Mouse (Mus musculus): ENCODE results near the gene Fibp. TPM values are rescaled to one million over a fixed set of nuclear protein-coding genes. Genes with fewer than 3 reads are reported as not detected.
A peak's percentile ranks its signal among the peaks of the same experiment; 100 is the strongest.
"Not testable (repeated sequence)": the region's sequence is repeated elsewhere in the genome, so short reads cannot be mapped to it uniquely, and the experiment has no call there.

Gene Fibp
- polyA plus RNA-seq, 1 experiment from 2014 or later = 85.4 TPM

DNA sequence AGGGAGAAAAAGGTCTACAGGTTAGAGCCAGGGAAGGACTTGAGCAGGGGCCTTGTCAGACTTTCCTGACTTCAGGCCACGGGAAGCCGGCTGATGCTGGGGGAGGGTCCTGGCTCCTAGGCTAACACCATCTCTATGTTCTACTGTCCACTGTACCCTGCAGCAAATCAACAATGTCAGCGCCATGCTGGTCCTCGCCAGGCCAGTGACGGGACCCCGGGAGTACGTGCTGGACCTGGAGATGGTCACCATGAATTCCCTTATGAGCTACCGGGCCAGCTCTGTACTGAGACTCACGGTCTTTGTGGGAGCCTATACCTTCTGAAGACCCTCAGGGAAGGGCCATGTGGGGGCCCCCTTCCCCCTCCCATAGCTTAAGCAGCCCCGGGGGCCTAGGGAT, 21.0 kb downstream of the Fibp start:
- H3K27ac ChIP-seq (ENCODE audit: poor library complexity, severe bottlenecking) = no peak overlapping the region
- no peak overlapping the region for H3K4me3 ChIP-seq
- H3K36me3 ChIP-seq = peaks cover 89% of the 10 kb centered on the region
- no peak overlapping the region for H3K9ac ChIP-seq
- no peaks in the 10 kb centered on the region for H3K27me3 ChIP-seq (replicated peaks)
- H3K4me1 ChIP-seq (replicated peaks) = peaks cover 10% of the 10 kb centered on the region
- H3K9me3 ChIP-seq (replicated peaks) = no peaks in the 10 kb centered on the region
- no peak overlapping the region for H3K4me2 ChIP-seq
- no peak for ATAC-seq (ENCODE audit: insufficient number of reproducible peaks, low FRiP score)
- 85% methylated on average over 10 of the region's 10 CpGs for WGBS

DNA sequence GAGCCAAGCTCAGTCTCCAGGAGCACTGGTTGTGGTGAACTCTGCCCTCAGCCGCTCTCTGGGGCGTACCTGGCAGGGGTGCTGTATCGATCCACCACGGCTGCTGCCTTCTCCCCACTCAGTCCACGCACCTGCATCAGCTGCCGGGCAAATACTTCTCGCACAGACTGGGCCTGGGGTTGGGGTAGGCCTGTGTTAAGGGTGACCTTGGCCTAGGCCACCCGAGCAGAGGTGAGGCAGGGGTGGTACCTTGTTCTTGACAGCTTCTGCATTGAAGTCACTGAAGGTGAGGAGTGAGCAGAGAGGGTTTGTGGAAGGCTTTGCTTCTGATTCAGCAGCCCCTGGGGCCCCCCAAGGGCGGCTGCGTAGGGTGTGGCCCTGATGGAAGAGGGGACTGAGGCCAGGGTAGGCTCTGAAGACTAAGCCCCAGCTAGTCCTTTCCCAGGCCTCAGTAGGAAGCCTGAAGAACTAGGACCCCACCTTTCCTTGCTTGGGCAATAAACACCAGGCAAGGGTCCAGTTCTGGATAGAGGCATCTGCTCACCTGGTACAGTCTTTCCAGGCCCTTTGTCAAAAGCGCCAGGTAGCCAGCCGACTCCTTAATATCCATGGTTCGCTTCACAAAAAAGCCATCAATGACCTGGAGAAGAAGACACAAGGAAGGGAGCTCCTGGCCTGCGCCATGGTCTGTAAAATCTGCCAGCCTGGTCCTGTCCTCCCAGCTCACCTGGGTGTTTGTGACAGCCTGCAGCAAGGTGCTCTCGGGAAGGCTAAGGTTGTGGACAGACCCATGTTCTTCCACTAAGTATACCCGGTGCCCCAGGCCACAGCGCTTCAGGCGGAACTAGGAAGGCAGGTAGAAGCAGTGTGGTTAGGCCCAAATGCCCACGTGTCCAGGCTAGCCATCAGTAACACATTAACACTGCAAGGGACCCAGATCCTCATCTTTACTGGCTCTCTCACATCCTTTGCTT, 23.3 kb downstream of the Fibp start:
- Histone ChIP-seq H3K27ac (ENCODE audit: poor library complexity, severe bottlenecking) (no peak overlapping the region), H3K4me1 (replicated peaks) (peaks cover 17% of the 10 kb centered on the region), H3K36me3 (peaks cover 77% of the 10 kb centered on the region), H3K27me3 (replicated peaks) (no peaks in the 10 kb centered on the region), H3K9me3 (replicated peaks) (no peaks in the 10 kb centered on the region), H3K4me3 (no peak overlapping the region), H3K4me2 (no peak overlapping the region), H3K9ac (0 out of 2 replicates have a peak overlapping the region, but pooled peaks have one; percentile 4)
- no peak for ATAC-seq (ENCODE audit: insufficient number of reproducible peaks, low FRiP score)
- WGBS = 88% methylated on average over 19 of the region's 19 CpGs

DNA sequence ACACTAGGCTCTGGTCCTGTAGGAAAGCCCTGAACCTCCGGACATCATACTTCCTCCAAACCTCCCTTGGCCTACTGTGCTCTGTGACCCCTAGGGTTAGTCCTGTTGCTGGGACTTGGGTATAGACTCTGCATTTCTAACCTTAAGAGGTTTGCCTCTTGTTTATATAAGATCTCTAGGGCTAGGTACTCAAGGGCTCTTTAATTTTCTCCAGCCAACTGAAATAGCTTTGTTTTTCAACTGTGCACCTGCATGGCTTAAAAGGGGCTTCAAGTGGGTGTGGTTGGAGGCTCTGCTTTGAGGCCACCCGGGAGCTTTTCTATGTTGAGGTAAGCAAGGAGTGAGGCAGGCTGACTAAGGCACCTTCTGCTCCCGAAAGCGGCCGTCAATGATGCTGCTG, 24.1 kb downstream of the Fibp start:
- peaks cover 17% of the 10 kb centered on the region for H3K4me1 ChIP-seq (replicated peaks)
- no peaks in the 10 kb centered on the region for H3K27me3 ChIP-seq (replicated peaks)
- WGBS = 85% methylated on average over 5 of the region's 5 CpGs
- no peak overlapping the region for H3K27ac ChIP-seq (ENCODE audit: poor library complexity, severe bottlenecking)
- H3K4me3 ChIP-seq = no peak overlapping the region
- no peak overlapping the region for H3K4me2 ChIP-seq
- H3K9ac ChIP-seq = 0 out of 2 replicates have a peak overlapping the region, but pooled peaks have one; percentile 4
- no peak for ATAC-seq (ENCODE audit: insufficient number of reproducible peaks, low FRiP score)
- no peaks in the 10 kb centered on the region for H3K9me3 ChIP-seq (replicated peaks)
- peaks cover 71% of the 10 kb centered on the region for H3K36me3 ChIP-seq

DNA sequence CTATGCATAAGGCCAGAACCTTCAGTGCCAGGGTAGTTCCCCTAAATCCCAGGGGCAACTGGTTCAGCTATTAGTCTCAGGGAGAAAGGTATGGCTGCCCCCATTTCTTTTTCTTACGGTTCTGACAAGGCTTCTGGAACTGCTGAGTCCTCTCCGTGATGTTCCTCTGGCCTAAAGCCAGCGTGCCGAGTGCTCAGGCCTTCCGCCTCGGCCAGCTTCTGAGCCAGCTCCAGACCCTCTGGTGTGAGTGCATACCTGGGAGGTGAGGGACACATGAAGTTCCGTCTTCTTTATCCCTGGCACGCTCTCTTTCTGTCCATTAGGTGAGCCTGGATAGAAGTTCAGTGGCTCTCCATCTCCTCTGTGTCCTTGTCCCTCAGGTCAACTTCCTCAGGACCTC, 25.0 kb downstream of the Fibp start:
- H3K4me2 ChIP-seq = no peak overlapping the region
- no peak overlapping the region for H3K9ac ChIP-seq
- peaks cover 62% of the 10 kb centered on the region for H3K36me3 ChIP-seq
- 92% methylated on average over 8 of the region's 8 CpGs for WGBS
- no peaks in the 10 kb centered on the region for H3K9me3 ChIP-seq (replicated peaks)
- H3K4me3 ChIP-seq = no peak overlapping the region
- H3K27ac ChIP-seq (ENCODE audit: poor library complexity, severe bottlenecking) = no peak overlapping the region
- no peaks in the 10 kb centered on the region for H3K27me3 ChIP-seq (replicated peaks)
- H3K4me1 ChIP-seq (replicated peaks) = peaks cover 17% of the 10 kb centered on the region
- no peak for ATAC-seq (ENCODE audit: insufficient number of reproducible peaks, low FRiP score)

DNA sequence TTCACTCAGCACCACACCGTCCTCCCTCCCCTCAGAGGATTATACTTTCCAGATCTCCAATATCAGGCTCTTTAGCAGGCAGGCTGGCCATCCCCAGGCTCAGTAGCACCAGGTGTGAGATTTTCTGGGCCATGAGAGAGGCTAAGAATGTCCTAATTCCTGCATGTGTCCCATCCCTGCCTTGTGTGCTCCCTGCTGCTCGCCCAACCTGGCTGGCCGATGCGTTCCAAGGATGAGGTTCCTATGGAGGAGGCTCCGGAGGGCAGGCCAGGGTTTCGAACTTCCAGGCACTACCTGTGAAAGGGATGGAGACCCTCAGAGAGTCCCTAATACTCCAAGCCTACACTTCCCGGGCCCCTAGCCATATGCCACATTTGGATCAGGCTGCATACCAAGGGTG, 25.4 kb downstream of the Fibp start:
- no peak overlapping the region for H3K4me2 ChIP-seq
- H3K9ac ChIP-seq = 0 out of 2 replicates have a peak overlapping the region, but pooled peaks have one; percentile 4
- peaks cover 58% of the 10 kb centered on the region for H3K36me3 ChIP-seq
- ATAC-seq (ENCODE audit: insufficient number of reproducible peaks, low FRiP score) = no peak
- WGBS = 91% methylated on average over 7 of the region's 7 CpGs
- no peaks in the 10 kb centered on the region for H3K27me3 ChIP-seq (replicated peaks)
- no peak overlapping the region for H3K4me3 ChIP-seq
- H3K4me1 ChIP-seq (replicated peaks) = peaks cover 17% of the 10 kb centered on the region
- no peak overlapping the region for H3K27ac ChIP-seq (ENCODE audit: poor library complexity, severe bottlenecking)
- no peaks in the 10 kb centered on the region for H3K9me3 ChIP-seq (replicated peaks)

DNA sequence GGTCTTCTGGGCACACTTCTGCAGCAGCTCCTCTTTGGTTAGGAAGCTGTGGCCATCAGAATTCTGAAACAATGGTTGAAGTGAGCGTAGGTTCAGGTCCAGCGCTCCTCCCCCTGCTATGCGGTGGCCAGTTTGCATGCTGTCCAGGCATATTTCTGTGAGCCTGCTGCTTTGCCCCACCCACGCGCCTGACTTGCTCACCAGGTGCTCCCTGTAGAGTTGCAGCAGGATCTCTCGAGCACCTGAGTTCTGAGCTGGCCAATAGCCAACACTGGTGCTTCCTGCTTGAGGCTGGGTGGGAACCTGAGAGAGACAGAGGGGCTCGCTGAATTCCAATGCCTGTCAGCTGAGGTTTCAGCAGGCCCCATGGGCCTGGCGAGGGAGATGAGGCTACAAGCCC, 25.9 kb downstream of the Fibp start:
- Histone ChIP-seq H3K9me3 (replicated peaks) (no peaks in the 10 kb centered on the region), H3K4me1 (replicated peaks) (peaks cover 17% of the 10 kb centered on the region), H3K4me2 (no peak overlapping the region), H3K36me3 (peaks cover 53% of the 10 kb centered on the region), H3K9ac (no peak overlapping the region), H3K27ac (ENCODE audit: poor library complexity, severe bottlenecking) (no peak overlapping the region), H3K4me3 (no peak overlapping the region), H3K27me3 (replicated peaks) (no peaks in the 10 kb centered on the region)
- WGBS = 86% methylated on average over 8 of the region's 8 CpGs
- ATAC-seq (ENCODE audit: insufficient number of reproducible peaks, low FRiP score) = no peak

DNA sequence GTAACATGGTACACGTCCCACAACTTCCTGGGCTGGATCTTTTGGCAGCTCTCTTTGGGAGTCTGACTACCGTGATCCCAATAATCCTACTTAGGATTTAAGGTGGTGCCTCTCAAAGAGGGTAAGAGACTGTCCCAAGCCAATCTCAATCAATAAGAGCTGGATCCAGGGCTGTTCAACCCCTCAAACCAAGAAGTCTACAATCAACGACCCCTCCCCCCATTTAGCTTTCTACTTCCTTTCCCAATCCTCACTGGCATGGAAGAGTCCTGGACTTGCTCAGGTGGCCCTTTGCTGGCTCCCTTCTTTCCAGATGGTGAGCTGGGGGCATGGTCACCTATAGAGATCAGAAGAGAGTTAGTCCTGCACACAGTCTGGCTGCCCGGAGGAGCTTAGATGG, 26.4 kb downstream of the Fibp start:
- H3K4me1 ChIP-seq (replicated peaks) = peaks cover 17% of the 10 kb centered on the region
- peak overlapping the region; percentile 50; the same call in 1 of the 2 replicates for H3K4me3 ChIP-seq
- no peaks in the 10 kb centered on the region for H3K27me3 ChIP-seq (replicated peaks)
- H3K9ac ChIP-seq = 0 out of 2 replicates have a peak overlapping the region, but pooled peaks have one; percentile 32
- 85% methylated on average over 4 of the region's 4 CpGs for WGBS
- ATAC-seq (ENCODE audit: insufficient number of reproducible peaks, low FRiP score) = no peak
- H3K27ac ChIP-seq (ENCODE audit: poor library complexity, severe bottlenecking) = no peak overlapping the region
- no peaks in the 10 kb centered on the region for H3K9me3 ChIP-seq (replicated peaks)
- peak overlapping the region; percentile 84 for H3K4me2 ChIP-seq
- H3K36me3 ChIP-seq = peaks cover 48% of the 10 kb centered on the region

DNA sequence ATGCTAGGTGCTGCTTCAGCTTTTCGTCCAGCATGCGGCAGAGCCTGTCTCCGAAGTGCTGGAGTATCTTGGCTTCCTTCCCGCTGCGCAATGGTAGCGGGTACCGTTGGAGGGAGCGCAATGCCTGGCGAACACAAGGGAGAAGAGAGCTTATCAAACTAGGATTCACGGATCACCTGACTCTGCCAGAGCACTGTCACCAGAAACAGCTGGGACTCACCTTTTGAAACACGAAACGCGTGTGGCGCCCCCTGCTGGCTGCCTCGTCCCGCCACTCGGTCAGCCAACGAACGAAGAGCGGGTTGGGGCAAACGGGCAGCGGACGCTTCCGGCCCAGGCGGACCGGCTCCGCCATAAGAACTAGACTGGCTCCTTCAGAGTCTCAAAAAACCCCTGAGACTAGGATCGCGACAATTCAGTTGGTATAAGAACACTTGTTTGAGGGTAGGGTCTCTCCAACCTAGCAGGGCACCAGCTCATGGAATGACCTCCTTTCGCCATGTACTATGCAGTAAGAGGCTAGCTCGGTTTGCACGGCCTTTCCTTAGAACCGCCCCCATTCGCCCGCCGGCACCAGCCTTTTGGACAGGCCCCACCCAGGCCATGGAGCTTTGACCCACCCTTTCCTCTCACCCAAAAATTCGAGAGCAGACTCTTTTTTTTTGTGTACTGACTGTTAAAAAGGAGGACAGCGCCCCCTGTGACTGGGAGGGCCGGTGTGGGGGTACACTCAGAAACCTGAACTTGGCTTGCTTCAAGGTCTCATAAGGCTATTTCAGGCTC, 27.5 kb downstream of the Fibp start, which contains the start of gene Mus81:
TSS of gene Mus81 (minus strand) at position 635 of the 783 bp plus-strand sequence.
- Histone ChIP-seq H3K4me2 (peak within 1 kb of the TSS; percentile 84), H3K9me3 (replicated peaks) (no peaks in the 10 kb centered on the region), H3K4me3 (peak within 1 kb of the TSS; percentile 50), H3K9ac (peak within 1 kb of the TSS; percentile 79), H3K27ac (ENCODE audit: poor library complexity, severe bottlenecking) (peak within 1 kb of the TSS; percentile 100), H3K36me3 (peaks cover 45% of the 10 kb centered on the region), H3K4me1 (replicated peaks) (peaks cover 29% of the 10 kb centered on the region), H3K27me3 (replicated peaks) (no peaks in the 10 kb centered on the region)
- peak; percentile 78 for ATAC-seq (ENCODE audit: insufficient number of reproducible peaks, low FRiP score)
- WGBS = under 1% methylated on average over 39 of the region's 39 CpGs

DNA sequence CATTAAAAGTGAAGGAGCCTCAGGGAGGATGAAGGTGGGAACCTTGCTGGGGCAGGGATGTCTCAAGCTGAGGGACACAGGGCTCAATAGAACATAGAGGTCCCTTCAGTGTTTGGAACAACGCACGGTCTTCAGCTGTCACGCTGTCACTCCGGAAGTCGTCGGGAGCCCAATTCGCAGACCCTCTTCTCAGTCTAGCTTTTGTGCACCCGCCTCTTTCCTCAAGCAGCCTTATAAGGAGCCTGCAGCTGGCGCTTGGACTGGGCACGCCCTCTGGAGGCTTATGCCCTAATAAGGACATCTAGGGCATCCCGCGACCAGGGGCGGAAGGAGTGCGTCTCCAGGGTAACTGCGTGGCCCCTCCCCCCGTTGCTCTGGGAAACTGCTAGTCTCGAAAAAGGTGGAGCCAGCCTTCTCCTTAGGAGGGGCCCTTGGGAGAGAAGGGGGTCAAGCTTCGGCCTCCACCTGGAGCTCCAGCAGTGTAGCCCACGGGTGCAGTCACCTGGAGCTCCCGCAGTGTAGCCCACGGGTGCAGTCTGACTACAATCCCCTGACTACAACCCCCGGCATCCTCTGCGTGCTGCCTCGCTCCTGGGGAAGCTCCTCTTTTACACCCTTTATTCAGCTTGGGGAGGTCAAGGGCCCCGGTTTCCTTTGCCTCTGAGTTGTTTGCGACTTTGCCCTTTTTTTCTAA, 28.6 kb downstream of the Fibp start:
- Histone ChIP-seq H3K9me3 (replicated peaks) (no peaks in the 10 kb centered on the region), H3K4me1 (replicated peaks) (peaks cover 35% of the 10 kb centered on the region), H3K36me3 (peaks cover 45% of the 10 kb centered on the region), H3K27ac (ENCODE audit: poor library complexity, severe bottlenecking) (peak overlapping the region; percentile 100), H3K4me2 (peak overlapping the region; percentile 84), H3K27me3 (replicated peaks) (no peaks in the 10 kb centered on the region), H3K4me3 (peak overlapping the region; percentile 50), H3K9ac (peak overlapping the region; percentile 67)
- ATAC-seq (ENCODE audit: insufficient number of reproducible peaks, low FRiP score) = peak; percentile 88
- WGBS = under 1% methylated on average over 26 of the region's 26 CpGs

DNA sequence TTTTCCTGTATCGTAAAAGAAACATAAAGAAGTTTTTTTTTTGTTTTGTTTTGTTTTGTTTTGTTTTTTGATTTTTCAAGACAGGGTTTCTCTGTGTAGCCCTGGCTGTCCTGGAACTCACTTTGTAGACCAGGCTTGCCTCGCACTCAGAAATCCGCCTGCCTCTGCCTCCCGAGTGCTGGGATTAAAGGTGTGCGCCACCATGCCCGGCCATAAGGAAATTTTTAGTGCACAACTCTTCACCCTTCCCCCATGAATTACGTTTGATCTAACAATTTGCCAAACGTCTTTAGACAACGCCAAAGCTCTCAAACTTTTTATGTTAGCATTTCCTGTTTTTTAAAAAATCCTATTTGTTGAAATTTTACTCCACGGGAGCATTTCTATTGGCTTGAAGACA, 29.3 kb downstream of the Fibp start:
- H3K36me3 ChIP-seq = peaks cover 45% of the 10 kb centered on the region
- not testable (repeated sequence) for ATAC-seq (ENCODE audit: insufficient number of reproducible peaks, low FRiP score)
- 52% methylated on average over 10 of the region's 10 CpGs for WGBS

More for the DNA sequence above, 29.3 kb downstream of the Fibp start:
- Histone ChIP-seq H3K4me1 (replicated peaks) (peaks cover 39% of the 10 kb centered on the region), H3K27ac (ENCODE audit: poor library complexity, severe bottlenecking) (peak overlapping the region; percentile 100)
- H3K27me3 ChIP-seq (replicated peaks); H3K9ac ChIP-seq; H3K4me3 ChIP-seq; H3K4me2 ChIP-seq; H3K9me3 ChIP-seq (replicated peaks): not testable (repeated sequence)
